Mouse (Mus musculus): ENCODE data around the gene Med13l.

GRCm38 (mm10) chr5:118732651-118733050 is 172.2 kb downstream of the Med13l start:
- TF ChIP-seq BHLHE40 (IDR thresholded peaks at IDR 0.05; ENCODE audit: low read depth, low read length) = no peak
- TF ChIP-seq POLR2AphosphoS2 (IDR thresholded peaks at IDR 0.05; ENCODE audit: low read depth, low read length) = no peak
- no peak for TF ChIP-seq USF2 (conservative IDR thresholded peaks at IDR 0.05; ENCODE audit: low read depth, low read length)
- TF ChIP-seq CTCF (conservative IDR thresholded peaks at IDR 0.05 in 1 of 2, IDR thresholded peaks at IDR 0.05 in 1 of 2; ENCODE audit: low read depth in 2 of 2, low read length in 2 of 2) = no peak
- no peak for TF ChIP-seq CHD1 (IDR thresholded peaks at IDR 0.05; ENCODE audit: low read depth, low read length)
- no peak for TF ChIP-seq ETS1 (conservative IDR thresholded peaks at IDR 0.05; ENCODE audit: low read depth, low read length)
